Mouse (Mus musculus) yolk sac, embryonic 10.5 days (tissue): ENCODE measurements around the gene Nckap5l.
"Not testable (repeated sequence)": the region's sequence is repeated elsewhere in the genome, so short reads cannot be mapped to it uniquely, and the experiment has no call there.

Experiments used
- DNase-seq: peaks from one replicate; pipeline ENCODE4 v3.0.0-alpha.2; 2017; ENCODE audit warnings: low spot score

The Nckap5l gene

DNA sequence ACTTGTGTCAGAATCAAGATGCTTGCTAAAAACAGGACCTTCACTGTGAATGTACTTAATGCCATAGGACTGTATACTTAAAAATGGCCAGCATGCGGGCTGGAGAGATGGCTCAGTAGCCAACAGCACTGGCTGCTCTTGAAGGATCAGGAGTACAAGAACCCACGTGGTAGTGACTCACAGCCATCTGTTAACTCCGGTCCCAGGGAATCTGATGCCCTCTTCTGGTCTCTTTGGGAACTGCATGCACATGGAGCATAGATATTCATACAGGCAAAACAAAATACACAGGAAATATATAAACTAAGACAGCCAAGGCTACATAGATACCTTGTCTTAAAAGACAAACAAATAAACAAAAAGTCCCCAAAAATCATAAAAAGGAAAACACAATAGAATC is 11.5 kb upstream of the Nckap5l start:
- peak; percentile 45 for DNase-seq

DNA sequence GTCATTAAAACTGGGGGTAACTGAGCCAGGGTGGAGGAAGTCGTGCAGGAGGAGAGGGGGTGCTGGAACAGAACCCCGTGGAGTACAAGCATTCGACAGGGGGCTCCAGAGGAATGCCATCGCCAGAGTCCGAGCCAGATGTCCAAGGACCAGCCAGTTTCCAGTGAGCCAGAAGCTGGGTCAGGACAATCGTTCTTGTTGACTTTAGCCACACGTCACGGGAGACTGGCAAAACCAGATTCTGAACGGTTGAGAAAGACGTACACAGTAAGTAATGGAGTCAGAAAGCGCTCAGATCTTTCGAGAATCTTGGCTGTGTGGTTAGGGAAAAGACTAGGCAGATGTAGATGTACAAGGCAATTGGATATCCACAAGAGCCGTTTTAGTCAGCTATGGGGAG is 5.6 kb upstream of the Nckap5l start:
- no peak for DNase-seq

DNA sequence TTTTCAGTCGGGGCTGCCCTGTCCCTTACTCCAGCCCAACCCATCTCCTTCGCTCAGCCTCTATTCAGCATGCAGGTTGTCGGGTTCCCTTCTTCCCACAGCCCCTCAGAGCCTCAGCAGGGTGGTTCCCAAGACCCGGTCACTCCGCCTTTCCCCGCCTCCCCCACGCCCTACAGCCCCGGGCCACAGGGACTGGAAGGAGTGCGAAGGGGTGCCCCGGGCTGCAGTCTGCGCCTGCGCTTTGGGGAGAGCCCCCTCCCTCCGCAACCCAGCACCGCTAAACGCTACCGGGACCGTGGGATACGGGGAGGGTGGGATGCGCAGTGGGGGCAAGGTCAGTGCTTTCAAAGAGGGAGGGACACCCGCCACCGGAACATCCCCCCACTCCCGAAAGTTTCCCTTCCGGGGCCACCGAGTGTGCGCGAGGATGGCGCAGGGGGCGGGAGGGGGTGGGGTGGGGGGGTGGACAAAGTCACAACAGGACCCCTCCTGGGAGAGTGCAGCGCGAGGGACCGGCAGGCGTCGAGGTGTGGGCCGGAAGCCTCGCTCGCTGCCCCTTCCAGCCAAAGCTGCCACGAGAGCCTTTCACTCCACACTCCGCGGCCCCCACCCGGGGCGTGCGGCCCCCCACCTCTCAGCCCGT is 464 bp downstream of the Nckap5l start:
- DNase-seq = peak; percentile 76

DNA sequence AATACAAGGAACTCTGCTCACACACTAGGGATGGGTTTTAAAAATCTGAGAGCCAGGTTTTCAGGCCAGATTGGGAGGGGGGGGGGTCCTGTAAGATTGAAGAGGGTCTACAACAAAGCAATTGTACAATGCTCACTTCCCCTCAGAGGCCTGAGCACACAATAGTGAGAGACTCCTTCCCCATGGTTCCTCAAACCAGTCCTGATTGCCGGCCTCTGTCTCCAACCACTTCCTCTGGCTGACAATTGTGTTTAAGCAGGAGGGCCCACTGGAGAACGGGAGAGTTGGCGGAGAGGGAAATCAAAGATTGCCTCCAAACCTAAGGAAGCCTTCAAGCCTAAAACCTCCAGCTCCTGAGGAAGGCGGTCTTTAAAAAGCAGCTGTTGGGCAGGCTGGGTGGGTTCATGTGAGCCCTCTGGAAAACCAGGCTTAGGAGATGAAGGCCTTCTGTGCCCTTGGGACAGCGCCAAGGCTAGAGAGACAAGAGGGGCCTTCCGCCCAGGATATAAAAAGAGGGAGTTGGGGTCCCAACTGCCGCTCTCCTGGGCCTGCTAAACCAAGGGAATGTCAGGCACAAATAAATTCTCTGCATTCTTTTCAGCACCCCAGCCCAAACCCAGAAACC is 1.1 kb downstream of the Nckap5l start:
- DNase-seq = no peak

DNA sequence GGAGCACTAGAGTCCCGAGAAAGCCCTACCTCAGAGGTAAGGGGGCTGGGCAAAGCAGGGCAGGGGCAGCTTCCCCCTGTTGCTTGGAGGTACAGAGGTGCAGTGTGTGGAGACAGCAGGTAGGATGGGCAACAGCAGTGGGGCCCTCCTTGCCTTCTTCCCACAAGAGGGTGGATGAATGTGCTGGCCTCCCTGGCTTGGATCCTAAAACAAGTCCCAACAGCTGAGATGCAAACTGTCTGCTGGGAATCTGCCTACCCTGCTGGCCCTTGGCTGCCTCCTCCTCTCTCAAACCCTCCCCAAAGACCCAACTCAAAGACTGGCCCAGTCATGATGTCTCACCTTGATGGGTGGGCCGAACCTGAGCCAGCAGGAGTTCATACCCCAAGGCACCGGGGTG is 2.1 kb downstream of the Nckap5l start:
- no peak for DNase-seq

DNA sequence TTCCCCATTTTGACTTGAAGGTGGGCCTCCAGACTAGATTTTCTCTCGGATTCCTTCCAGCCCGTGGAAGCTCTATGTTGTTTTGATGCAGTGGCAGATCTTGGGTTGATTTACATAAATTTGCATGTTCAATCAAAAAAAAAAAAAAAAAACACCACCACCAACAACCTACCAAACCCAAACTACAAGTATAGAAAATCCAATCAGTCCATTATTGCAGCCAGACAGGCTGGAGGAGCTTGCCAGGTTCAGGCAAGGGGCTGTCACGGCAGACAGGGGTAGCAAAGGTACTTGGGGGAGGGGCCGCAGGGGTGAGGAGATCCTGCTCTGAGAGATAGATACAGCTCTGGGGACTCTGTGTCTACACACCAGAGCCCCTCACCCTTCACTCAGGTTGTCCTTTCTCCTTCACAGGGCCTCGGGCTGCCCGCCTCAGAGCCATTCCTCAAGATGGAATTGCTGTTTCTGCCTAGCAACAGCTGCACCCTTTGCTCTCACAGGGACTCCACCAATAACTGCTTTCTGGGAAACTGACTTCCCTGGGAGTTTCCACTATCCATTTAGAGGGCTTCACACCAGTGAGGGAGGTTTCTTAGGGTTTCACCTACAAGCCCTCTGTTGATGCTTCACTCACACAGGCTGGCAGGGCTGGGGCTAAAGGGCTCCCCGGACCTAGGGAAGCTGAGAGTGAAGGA is 2.8 kb downstream of the Nckap5l start:
- DNase-seq = no peak

DNA sequence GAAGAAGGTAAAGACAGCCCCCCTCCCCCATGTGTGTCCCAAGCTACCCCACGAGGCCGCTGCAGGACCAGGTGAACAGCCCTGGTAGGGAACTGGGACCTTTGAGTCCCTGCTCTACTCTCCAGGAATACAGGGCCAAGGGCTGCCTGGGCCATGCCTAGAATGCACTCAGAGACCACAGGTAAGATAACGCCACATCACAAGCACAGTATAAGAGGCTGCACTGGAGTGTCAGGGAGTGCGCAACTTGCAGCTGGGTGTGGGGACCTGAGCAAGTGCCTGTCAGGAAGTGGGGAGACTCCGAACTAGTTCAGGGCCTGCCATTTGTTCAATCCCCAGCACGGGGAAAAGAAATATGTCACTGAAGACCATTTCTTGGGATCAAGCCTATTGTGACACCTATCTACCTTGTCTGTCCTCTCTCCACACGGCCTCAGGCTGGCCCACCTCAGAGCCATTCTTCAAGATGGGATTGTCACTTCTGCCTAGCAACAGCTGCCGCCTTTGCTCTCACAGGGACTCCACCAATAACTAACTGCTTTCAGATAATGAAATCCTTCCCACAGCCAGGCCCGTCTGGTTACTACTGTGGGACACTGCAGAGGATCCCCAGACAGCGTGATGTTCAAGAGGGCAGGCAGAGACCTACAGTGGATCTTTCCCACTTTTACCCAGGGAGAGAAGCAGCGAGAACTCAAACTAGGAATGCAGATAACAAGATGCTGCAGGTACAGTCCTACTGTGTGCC is 4.2 kb downstream of the Nckap5l start:
- no peak for DNase-seq

DNA sequence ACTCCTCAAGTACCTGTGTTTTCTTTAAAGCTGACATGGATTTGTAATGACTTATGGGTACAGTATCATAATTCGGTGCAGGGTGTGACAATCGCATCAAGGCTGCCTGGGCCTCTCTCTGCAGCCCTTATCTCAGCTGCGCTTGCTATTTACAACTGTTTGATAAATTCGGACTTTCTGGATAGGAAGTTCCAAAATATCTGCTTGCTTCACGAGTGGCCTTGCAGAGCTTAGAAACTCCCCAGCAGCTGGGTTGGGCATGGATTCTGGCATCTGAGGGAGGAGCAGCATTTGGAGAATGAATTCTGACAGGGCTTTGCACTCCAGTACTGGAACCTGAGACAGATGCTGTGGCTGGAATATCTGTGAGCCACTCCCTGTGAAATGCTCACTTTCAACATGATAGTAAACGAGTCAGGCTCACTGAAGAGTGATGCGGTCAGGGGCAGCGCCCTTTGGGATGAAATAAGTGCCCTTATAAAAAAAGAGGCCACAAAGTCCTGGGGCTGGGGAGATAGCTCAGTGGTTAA is 7.7 kb downstream of the Nckap5l start:
- DNase-seq = no peak

DNA sequence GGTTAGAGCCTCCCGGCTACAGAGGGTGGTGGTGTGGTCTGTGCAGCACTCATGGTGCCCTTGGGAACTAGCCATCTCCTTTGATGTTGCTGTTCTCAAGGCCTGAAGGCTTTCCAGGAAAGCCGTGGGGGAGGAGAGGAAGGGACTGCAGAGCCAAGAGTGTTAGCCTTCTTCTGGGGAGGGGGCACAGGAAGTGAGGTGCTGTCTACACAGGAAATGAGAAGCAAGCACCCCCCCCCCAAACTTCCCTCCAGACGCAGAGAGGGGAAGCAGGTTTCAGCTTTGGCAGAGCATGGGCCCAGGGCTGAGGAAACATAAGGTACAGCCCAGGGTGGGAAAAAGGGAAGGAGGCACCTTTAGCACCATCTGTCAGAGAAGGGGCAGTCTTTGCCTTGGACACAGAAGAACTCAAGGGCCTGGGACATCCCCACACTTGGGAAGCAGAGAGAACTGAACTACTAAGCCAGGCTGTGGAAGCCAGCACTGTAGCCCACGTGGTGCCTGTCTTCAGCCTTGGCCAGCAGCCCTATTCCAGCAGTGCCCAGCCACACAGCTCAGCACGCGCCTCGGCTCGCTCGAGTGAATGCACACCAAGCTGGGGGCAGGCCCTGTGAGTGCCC is 8.3 kb downstream of the Nckap5l start:
- DNase-seq = peak; percentile 9

DNA sequence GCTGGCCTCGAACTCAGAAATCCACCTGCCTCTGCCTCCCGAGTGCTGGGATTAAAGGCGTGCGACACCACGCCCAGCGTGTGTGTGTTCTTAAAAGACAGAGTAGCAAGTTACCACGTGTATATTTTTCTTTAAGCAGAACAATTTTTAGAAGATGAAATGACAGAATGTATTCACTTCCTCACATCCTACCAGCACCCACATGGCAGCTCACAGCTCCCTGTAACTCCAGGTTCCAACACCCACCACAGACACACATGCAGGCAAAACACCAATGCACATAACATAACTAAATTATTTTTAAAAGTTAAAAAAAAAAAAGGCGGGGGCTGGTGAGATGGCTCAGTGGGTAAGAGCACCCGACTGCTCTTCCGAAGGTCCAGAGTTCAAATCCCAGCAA is 11.4 kb downstream of the Nckap5l start:
- DNase-seq = not testable (repeated sequence)

DNA sequence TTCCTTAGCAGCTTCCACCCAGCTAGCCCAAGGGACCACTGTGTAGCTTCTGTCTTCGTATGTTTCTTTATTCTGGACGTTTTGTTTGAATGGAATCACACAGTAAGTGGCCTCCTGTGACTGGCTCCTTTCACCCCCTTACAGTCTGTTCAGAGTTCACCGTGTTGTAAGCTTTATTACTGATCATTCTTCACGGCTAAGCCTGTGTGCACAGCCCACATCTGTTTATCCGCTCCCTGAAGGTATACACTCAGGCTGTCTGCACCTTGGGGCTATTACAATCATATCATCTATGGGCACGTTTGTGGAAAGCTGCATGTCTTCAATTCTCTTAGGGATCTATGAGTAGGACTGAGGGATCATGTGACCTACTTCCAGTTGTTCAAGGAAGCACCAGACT is 12.0 kb downstream of the Nckap5l start:
- no peak for DNase-seq

DNA sequence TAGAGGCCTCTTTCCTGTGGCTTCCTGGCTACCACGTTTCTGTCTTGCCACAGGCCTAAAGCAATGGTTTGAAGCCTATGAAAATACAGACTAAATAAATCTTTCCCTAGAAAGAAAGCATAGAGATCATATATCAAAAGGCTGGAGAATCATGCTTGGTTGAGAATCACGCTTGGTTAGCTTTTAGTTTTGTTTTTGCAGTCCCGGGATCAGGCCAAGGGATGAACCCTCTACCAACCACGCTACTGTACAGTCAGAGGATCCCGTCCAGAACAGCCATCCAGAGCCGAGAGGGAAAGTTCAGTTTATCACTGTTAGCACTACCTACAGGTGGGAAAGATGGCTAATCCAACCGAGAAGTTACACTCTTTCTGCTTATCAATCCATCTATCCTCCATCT is 15.2 kb downstream of the Nckap5l start:
- DNase-seq = no peak

DNA sequence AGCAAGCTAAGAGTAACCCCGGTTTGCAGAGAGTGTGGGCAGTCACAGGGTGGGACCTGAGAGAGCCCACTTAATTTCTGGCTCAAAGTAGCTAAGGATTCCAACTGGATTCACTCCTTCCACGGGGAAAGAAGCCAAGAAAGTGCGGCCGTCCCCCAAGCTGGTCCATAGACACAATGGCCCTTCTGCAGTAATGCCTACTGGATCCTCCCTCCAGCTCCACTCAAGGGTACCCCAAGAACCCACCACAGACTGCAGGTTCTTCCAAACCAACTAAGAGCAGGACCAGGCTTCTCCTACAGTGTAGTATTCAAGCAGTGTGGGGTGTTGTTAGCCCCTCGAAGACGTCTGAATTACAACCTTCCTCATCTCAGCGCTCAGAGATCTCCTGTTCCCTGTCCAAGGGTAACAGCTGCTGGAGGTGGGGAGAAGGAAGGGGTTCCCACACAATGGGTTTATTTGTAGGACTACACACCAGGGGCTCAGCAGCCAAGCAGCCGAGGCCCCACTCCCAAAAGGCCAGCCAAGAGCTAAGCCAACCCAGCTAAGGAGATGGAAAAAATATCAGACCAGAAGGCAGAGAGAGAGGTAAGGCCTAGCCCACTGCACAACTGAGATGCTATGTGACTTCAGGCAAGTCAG is 16.6 kb downstream of the Nckap5l start:
- no peak for DNase-seq

DNA sequence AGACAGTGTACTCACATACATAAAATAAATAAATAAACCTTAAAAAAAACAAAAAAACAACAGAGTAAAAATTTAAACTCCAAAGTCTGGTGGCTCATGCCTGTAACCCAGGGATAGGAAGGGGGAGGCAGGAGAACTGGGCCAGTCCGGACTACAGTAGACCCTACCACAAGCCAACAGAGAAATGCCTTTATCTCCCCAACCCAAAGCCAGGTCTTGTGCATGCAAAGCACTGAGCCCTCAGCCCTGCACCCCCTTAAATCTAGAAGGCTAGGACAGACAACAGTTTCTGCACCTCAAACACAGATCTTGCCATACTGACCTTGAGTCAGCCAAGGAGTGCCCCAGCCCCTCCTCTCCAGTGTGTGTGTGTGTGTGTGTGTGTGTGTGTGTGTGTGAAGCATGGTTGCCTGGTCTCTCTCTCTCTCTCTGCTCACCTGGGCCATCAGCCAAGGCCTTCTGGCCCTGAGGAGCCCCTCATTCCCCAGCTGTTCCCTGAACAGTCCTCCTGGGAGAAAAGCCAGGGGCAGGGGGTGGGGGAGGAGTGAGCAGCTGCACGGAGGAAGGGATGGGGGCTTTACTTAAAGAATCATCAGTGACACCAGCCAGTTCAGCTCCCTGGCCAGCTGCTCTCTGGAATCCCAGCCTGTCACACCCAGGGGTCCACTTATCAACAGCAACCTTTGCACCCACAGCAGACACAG is 17.3 kb downstream of the Nckap5l start:
- peak; percentile 77 for DNase-seq

DNA sequence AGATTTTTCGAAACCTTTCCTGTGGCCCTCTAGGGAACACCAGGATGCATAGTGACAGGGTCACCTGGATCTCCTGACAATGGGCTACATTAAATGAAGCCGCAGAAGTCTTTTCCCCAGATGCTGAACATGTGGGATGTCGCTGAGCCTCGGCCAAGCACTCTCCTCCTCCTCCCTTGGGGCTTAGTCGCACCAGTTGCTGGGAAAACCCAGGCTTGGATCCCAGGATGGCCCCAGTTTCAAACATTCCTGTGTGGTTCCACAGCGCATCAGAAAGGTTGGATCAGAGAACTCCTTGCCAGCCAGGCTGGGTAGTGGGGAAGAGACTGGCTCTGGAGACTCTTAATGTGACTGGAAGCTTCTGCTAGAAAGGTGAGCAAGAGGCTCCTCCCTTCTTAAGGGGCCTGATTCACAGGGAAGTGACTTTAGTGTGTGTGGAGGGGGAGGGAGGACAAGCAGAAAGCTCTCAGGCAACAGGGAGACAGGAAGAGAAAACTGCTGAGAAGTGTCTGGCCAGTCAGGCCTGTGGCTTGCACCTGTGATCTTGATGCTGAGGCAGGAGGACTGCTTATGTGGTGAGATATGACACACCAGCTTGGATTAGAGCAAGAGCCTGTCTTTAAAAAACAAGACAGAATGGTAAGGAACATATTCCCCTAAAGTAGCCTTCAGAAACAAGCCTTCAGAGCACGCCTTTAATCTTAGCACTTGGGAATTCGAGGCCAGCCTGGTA is 18.4 kb downstream of the Nckap5l start:
- peak; percentile 40 for DNase-seq

DNA sequence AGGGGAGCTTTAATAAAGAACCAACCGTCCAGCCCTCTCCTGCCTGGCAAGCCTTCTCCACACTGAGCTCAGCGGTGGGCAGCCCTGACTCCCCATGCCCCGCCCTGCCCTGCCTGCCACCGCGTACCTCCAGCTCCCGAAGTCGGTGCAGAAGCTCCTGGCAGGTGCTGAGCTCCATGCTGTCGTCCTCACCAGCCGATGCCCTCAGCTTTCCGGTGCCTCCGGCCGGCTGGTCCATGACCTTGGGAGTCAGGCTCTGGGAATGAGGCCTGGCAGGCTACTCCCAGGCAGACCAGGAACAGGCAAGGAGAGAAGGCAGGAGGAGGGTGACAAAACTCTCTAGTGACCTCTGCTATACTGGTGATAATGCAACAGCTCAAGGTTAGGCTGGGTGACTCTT is 23.6 kb downstream of the Nckap5l start:
- no peak for DNase-seq

DNA sequence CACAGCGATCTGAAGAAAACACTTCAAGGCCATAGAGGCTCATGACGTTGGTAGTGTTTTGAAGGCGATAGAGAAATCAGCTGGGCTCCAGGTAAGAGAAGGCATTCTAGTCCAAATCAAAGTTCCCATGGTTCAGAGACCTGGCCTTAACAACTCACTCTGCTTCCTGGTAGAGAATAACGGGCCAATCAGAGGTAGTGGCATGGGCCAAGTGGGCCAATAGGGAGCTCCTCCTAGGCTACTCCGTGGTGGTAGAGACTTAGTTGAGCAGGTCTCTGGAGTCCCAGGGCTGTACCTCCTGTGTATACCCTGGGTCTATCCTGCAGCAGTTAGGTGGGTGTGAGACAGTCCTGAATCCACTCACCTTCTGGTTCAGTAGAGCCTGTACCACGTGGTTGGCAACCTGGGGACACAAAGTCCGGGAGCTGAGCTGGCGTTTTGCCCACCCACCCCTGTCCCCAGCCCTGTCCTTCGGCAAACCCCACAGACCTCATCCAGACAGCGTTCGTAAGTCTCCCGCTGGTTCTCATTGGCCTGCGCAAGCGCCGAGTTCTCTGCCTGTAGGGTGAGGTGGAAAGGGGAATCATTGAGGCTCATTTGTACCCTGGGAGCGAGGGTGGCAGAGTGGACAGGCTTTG is 24.3 kb downstream of the Nckap5l start:
- no peak for DNase-seq

DNA sequence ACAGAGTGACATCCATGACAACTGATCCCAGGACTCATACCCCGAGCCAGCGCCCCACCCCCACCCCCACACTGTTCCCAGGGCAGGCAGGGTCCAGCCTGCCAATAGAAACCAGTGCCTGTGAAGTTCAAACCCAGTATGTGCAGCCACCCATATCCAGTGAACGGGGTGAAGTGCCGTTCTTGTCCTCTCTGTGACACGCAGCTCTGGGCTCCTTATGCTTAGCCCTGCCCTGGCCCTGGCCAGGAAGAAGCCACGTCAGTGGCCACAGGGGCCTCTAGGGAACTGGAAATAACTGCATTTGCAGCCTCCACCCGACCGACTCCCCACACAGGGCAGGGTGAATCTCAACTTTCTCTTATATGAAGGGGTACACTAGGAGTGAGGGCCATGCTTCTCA is 25.6 kb downstream of the Nckap5l start:
- DNase-seq = no peak

DNA sequence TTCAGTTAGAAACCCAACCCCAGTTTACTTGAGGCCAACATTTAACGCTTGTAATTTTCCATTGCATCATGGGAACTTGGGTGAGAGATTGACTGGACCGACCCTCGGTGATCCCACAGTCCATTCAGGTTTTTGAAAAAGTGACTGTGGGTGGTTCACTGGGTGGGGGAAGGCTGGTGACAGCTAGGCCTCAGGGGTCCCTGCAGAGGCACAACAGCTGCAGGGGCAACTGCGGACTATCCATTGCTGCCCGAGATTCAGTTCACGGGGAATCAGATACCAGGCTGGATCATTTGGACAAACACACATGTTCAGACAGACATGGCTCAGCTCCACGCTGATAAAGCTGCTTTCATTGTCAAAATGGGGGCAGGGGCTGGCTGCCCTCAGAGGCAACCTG is 26.0 kb downstream of the Nckap5l start:
- no peak for DNase-seq

DNA sequence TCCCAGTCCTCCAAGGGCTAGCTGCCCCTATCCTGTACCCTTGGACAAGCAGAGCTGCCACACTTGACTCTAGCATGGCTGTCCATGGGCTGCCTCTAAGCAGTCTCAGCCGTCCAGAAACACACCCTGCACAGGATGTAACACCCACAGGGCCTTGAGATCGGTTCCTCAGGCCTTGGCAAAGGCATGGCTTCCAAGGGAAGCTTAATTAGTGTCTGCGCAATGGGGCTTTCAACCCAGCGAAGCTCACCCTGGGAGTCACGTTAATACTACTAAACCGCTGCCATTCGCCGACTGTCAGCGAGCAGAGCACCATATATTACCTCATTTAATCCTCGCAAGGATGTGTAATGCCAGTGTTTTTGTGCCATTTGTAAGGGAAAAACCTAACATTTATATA is 26.5 kb downstream of the Nckap5l start:
- no peak for DNase-seq
